Mouse (Mus musculus): Measurements from ENCODE around the gene Nlk. TPM values are rescaled to one million over a fixed set of nuclear protein-coding genes. Genes with fewer than 3 reads are reported as not detected.

Gene Nlk
- total RNA-seq, 2 experiments from 2014 or later, result 7.6 to 10.5 TPM

Other genes with a start within 250 kb of the Nlk start
- 1 to 10 TPM; 2.7 to 4.9 TPM for gene Slc46a1, start 231.7 kb downstream of the Nlk start, total RNA-seq (2021)
- 1 to 10 TPM in 1 of 2 experiments, under 1 TPM in 1; 0.93 to 1.2 TPM for gene Sarm1, start 199.6 kb downstream of the Nlk start, total RNA-seq (2021)
- gene Vtn, start 198.3 kb downstream of the Nlk start, total RNA-seq (2021), result 10 to 100 TPM; 23.8 to 27.4 TPM
- gene Sebox, start 193.9 kb downstream of the Nlk start, total RNA-seq (2021), result not detected
- 10 to 100 TPM; 12.6 to 14.7 TPM for gene Tmem199, start 185.2 kb downstream of the Nlk start, total RNA-seq (2021)
- 100 to 1,000 TPM in 1 of 2 experiments, 10 to 100 TPM in 1; 96.8 to 114 TPM for gene Poldip2, start 185.2 kb downstream of the Nlk start, total RNA-seq (2021)
- 10 to 100 TPM; 51.7 to 52.8 TPM for gene Tnfaip1, start 161.0 kb downstream of the Nlk start, total RNA-seq (2021)
- gene Ift20, start 161.0 kb downstream of the Nlk start, total RNA-seq (2021), result 10 to 100 TPM; 47.1 to 50.2 TPM
- gene Tmem97, start 146.6 kb downstream of the Nlk start, total RNA-seq (2021), result 10 to 100 TPM; 21.8 to 22.4 TPM
- gene Ccnq, start 54.4 kb upstream of the Nlk start, total RNA-seq (2021), result 10 to 100 TPM; 17.2 to 17.7 TPM
- gene Lyrm9, start 129.2 kb upstream of the Nlk start, total RNA-seq (2021), result 10 to 100 TPM in 1 of 2 experiments, 1 to 10 TPM in 1; 8.1 to 14.0 TPM
- gene Nos2, start 223.4 kb upstream of the Nlk start, total RNA-seq (2021), result 1 to 10 TPM; 4.5 to 4.6 TPM